Mouse (Mus musculus) hindbrain, embryonic 16.5 days (tissue): ENCODE data around the gene Atp2c1. TPM values are rescaled to one million over a fixed set of nuclear protein-coding genes. Genes with fewer than 3 reads are reported as not detected.

ENCODE experiments used
- ATAC-seq: fragments of 200-750 bp; cut with Nextera tagmentation; 2 replicates; pipeline ENCODE4 v1.8.0; 2017; ENCODE audit warnings: moderate TSS enrichment, moderate library complexity
- H3K27ac ChIP-seq: fragments of 300-500 bp; sonication (generic); 2 replicates; pipeline ENCODE4 v1.5.1; 2014; ENCODE audit warnings: low read depth, mild to moderate bottlenecking, control low read depth, low read length, moderate library complexity
- H3K27me3 ChIP-seq: fragments of 300-500 bp; sonication (generic); replicated peaks from 2 replicates; pipeline ENCODE4 v1.6.1; 2014; ENCODE audit warnings: low read length; ENCODE audit not compliant: control insufficient read depth, insufficient read depth
- H3K36me3 ChIP-seq: fragments of 300-500 bp; sonication (generic); 2 replicates; pipeline ENCODE4 v1.6.1; 2014; ENCODE audit warnings: mild to moderate bottlenecking, low read length, moderate library complexity, mixed read lengths; ENCODE audit not compliant: control insufficient read depth, insufficient read depth
- H3K4me1 ChIP-seq: fragments of 300-500 bp; sonication (generic); 2 replicates; pipeline ENCODE4 v1.6.1; 2014; ENCODE audit warnings: low read depth, low read length; ENCODE audit not compliant: control insufficient read depth, insufficient read depth
- H3K4me2 ChIP-seq: fragments of 300-500 bp; sonication (generic); 2 replicates; pipeline ENCODE4 v1.6.1; 2014; ENCODE audit warnings: mild to moderate bottlenecking, low read length, control low read depth, moderate library complexity
- H3K4me3 ChIP-seq: fragments of 300-500 bp; sonication (generic); 2 replicates; pipeline ENCODE4 v1.5.1; 2014; ENCODE audit warnings: mild to moderate bottlenecking, low read length, control low read depth, moderate library complexity
- H3K9ac ChIP-seq: fragments of 300-500 bp; sonication (generic); 2 replicates; pipeline ENCODE4 v1.6.1; 2014; ENCODE audit warnings: low read depth, mild to moderate bottlenecking, control low read depth, low read length, moderate library complexity
- H3K9me3 ChIP-seq: fragments of 300-500 bp; sonication (generic); 2 replicates; pipeline ENCODE4 v1.6.1; 2014; ENCODE audit warnings: mild to moderate bottlenecking, low read length, moderate library complexity; ENCODE audit not compliant: control insufficient read depth
- WGBS: fragments of 180-500 bp; shearing (Covaris S2); extraction: QIAGEN DNeasy Blood & Tissue Kit; methylation state at CpG from one replicate; pipeline ENCODE4 v1.1.7; 2014; 5-methylcytosine and 5-hydroxymethylcytosine counted together
- polyA plus RNA-seq: library from polyadenylated mRNA; unstranded; fragments of >200 nt; fragmentation: Nextera tagmentation; extraction: Ambion mirVana; gene quantifications from 2 replicates; pipeline ENCODE4 v1.2.1, GENCODE M21; 2015

The Atp2c1 gene
- polyA plus RNA-seq, 1 experiment from 2014 or later = 96.7 TPM

DNA sequence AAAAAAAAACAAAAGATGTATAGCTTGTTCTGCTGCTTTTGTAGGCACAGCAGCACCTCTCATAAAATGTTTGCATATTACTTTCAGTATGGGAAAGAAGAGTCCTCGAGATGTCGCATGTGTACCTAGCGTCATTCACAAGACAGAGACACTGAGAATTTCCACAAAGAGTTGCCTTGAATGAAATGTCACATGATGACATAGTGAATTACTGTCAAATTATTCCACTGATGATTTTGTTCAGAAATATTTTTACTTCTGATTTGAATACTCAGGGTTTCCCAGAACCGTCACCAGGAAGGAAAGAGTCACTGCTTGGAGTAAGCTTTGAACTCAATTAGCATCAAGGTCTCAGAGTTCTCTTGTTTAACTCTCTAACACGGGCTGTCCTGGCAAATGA, 139.7 kb downstream of the Atp2c1 start:
- Histone ChIP-seq H3K4me2 (no peak overlapping the region), H3K27me3 (no peaks in the 10 kb centered on the region), H3K4me3 (no peak overlapping the region), H3K4me1 (no peaks in the 10 kb centered on the region), H3K27ac (no peak overlapping the region), H3K9ac (no peak overlapping the region), H3K36me3 (no peaks in the 10 kb centered on the region), H3K9me3 (no peaks in the 10 kb centered on the region)
- no peak for ATAC-seq
- WGBS = 88% methylated on average over 5 of the region's 5 CpGs

GRCm38 (mm10) chr9:105379533-105380145, 147.5 kb downstream of the Atp2c1 start:
- peak; percentile 79; the same call in 1 of the 2 replicates for ATAC-seq
- no peak overlapping the region for H3K4me3 ChIP-seq
- peaks cover 4% of the 10 kb centered on the region; the same call in 1 of the 2 replicates for H3K4me1 ChIP-seq
- WGBS = 44% methylated on average over 8 of the region's 8 CpGs
- no peak overlapping the region for H3K9ac ChIP-seq
- no peaks in the 10 kb centered on the region for H3K9me3 ChIP-seq
- H3K27ac ChIP-seq = no peak overlapping the region
- no peaks in the 10 kb centered on the region for H3K36me3 ChIP-seq
- no peaks in the 10 kb centered on the region for H3K27me3 ChIP-seq
- H3K4me2 ChIP-seq = no peak overlapping the region

- Histone ChIP-seq H3K9ac (no peak overlapping the region), H3K9me3 (no peaks in the 10 kb centered on the region), H3K36me3 (no peaks in the 10 kb centered on the region), H3K27ac (no peak overlapping the region), H3K27me3 (no peaks in the 10 kb centered on the region), H3K4me3 (no peak overlapping the region), H3K4me1 (peaks cover 4% of the 10 kb centered on the region; the same call in 1 of the 2 replicates), H3K4me2 (no peak overlapping the region)
- ATAC-seq = no peak
- 79% methylated on average over 3 of the region's 3 CpGs for WGBS
Observed at GRCm38 (mm10) chr9:105377622-105378021, 149.5 kb downstream of the Atp2c1 start.

- no peak overlapping the region for H3K9ac ChIP-seq
- H3K36me3 ChIP-seq = no peaks in the 10 kb centered on the region
- H3K4me3 ChIP-seq = no peak overlapping the region
- WGBS = 77% methylated on average over 7 of the region's 7 CpGs
- no peak overlapping the region for H3K4me2 ChIP-seq
- no peaks in the 10 kb centered on the region for H3K27me3 ChIP-seq
- H3K4me1 ChIP-seq = peaks cover 4% of the 10 kb centered on the region; the same call in 1 of the 2 replicates
- no peak overlapping the region for H3K27ac ChIP-seq
- no peaks in the 10 kb centered on the region for H3K9me3 ChIP-seq
- ATAC-seq = no peak
Observed at GRCm38 (mm10) chr9:105376954-105377530, 150.1 kb downstream of the Atp2c1 start.

DNA sequence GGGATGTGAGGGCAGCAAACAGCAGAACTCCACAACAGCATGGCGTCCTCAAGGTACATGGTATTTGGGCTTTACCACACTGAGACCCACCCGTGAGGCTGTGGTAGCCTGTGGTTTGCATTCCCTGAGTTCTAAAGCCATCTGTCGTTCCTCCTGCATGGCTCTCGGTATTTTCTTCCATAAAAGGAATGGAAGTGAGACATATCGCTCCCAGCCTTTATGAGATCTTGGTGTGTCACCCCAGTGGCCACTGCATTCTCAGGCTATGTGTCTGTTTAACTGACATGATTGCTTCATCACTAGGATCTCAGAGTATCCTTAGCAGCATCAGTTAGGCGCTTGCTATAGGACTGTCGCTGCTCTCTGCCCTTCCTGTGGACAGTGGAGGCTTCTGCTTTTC, 150.7 kb downstream of the Atp2c1 start:
- no peaks in the 10 kb centered on the region for H3K9me3 ChIP-seq
- no peak for ATAC-seq
- no peak overlapping the region for H3K4me3 ChIP-seq
- 0 out of 2 replicates have a peak, but pooled peaks cover 2% of the 10 kb centered on the region for H3K27me3 ChIP-seq
- H3K4me1 ChIP-seq = peaks cover 4% of the 10 kb centered on the region; the same call in 1 of the 2 replicates
- H3K9ac ChIP-seq = no peak overlapping the region
- WGBS = 60% methylated on average over 7 of the region's 7 CpGs
- H3K36me3 ChIP-seq = no peaks in the 10 kb centered on the region
- H3K4me2 ChIP-seq = no peak overlapping the region
- H3K27ac ChIP-seq = no peak overlapping the region

GRCm38 (mm10) chr9:105374361-105374760, 152.8 kb downstream of the Atp2c1 start:
- H3K4me1 ChIP-seq = no peaks in the 10 kb centered on the region
- H3K9me3 ChIP-seq = no peaks in the 10 kb centered on the region
- no peaks in the 10 kb centered on the region for H3K36me3 ChIP-seq
- H3K4me2 ChIP-seq = no peak overlapping the region
- no peak overlapping the region for H3K9ac ChIP-seq
- no peak overlapping the region for H3K4me3 ChIP-seq
- no peak for ATAC-seq
- H3K27ac ChIP-seq = no peak overlapping the region
- H3K27me3 ChIP-seq = 0 out of 2 replicates have a peak, but pooled peaks cover 2% of the 10 kb centered on the region
- 40% methylated on average over 5 of the region's 5 CpGs for whole genome bisulfite sequencing

DNA sequence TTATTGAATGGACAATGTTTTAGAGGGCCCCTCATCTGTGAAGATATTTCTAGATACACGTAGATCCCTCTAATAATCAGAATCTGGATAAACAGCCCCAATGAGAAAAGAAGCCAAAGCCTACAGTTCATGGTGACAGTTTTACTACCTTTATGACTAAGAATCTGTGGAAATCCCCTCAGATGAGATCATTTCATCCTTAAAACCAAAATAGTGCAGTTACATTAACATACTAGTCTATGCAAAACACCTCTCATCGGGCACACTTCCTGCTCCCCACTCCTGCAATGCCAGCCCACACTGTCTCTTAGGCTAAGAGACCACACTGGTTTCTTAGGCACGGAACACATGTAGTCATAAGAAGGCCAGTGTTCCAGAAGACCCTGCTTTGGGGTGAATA, 158.5 kb downstream of the Atp2c1 start:
- Histone ChIP-seq H3K36me3 (no peaks in the 10 kb centered on the region), H3K27ac (no peak overlapping the region), H3K9ac (no peak overlapping the region), H3K4me2 (no peak overlapping the region), H3K9me3 (no peaks in the 10 kb centered on the region), H3K4me1 (no peaks in the 10 kb centered on the region), H3K27me3 (0 out of 2 replicates have a peak, but pooled peaks cover 2% of the 10 kb centered on the region), H3K4me3 (no peak overlapping the region)
- no peak for ATAC-seq
- 83% methylated on average over 3 of the region's 3 CpGs for WGBS

GRCm38 (mm10) chr9:105366199-105366598, 160.9 kb downstream of the Atp2c1 start:
- Histone ChIP-seq H3K4me1 (no peaks in the 10 kb centered on the region), H3K4me2 (no peak overlapping the region), H3K4me3 (no peak overlapping the region), H3K36me3 (no peaks in the 10 kb centered on the region), H3K9ac (no peak overlapping the region), H3K9me3 (no peaks in the 10 kb centered on the region), H3K27ac (no peak overlapping the region), H3K27me3 (no peaks in the 10 kb centered on the region)
- 92% methylated on average over 4 of the region's 4 CpGs for WGBS
- ATAC-seq = no peak

GRCm38 (mm10) chr9:105363520-105364231, 163.4 kb downstream of the Atp2c1 start:
- no peaks in the 10 kb centered on the region for H3K27me3 ChIP-seq
- H3K4me2 ChIP-seq = no peak overlapping the region
- no peak overlapping the region for H3K9ac ChIP-seq
- no peak overlapping the region for H3K4me3 ChIP-seq
- H3K9me3 ChIP-seq = no peaks in the 10 kb centered on the region
- no peak overlapping the region for H3K27ac ChIP-seq
- no peaks in the 10 kb centered on the region for H3K36me3 ChIP-seq
- WGBS = 63% methylated on average over 5 of the region's 5 CpGs
- no peaks in the 10 kb centered on the region for H3K4me1 ChIP-seq
- ATAC-seq = peak; percentile 75
